Mouse (Mus musculus): ENCODE results near the gene Gm37240.
A peak's percentile ranks its signal among the peaks of the same experiment; 100 is the strongest.
"Not testable (repeated sequence)": the region's sequence is repeated elsewhere in the genome, so short reads cannot be mapped to it uniquely, and the experiment has no call there.

The Gm37240 gene

GRCm38 (mm10) chr3:85573216-85573863 lies 314.0 kb downstream of the Gm37240 start:
- DNase-seq (ENCODE audit: low spot score): no peak

- DNase-seq (ENCODE audit: low spot score): not testable (repeated sequence)
Measured at GRCm38 (mm10) chr3:85572502-85572901, 314.8 kb downstream of the Gm37240 start.

DNA sequence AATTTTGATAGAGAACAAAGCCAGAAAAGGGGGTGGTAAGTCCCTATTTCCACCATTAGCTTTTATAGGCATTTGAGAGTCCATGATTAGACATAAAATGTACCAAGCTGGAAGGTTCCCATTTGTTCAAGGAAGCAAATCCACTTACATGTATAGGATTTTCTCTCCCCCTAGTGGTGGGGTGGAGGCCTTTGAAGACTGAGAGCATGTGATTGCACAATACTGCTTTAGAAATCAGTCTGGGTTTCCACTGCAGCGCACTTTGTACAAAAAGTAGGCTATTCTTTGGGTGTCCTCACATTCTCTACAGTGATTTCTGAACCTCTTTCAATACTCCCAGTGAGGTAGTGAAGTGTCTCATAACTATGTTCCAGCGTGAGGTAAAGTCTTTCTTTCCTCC lies 316.0 kb downstream of the Gm37240 start:
- DNase-seq (ENCODE audit: low spot score): no peak

- DNase-seq (ENCODE audit: low spot score): no peak
Measured at GRCm38 (mm10) chr3:85564603-85565002, 322.7 kb downstream of the Gm37240 start.

- DNase-seq (ENCODE audit: low spot score): no peak
Measured at GRCm38 (mm10) chr3:85553731-85554277, 333.5 kb downstream of the Gm37240 start.

- DNase-seq (ENCODE audit: low spot score): no peak
Measured at GRCm38 (mm10) chr3:85551352-85551751, 336.0 kb downstream of the Gm37240 start.

DNA sequence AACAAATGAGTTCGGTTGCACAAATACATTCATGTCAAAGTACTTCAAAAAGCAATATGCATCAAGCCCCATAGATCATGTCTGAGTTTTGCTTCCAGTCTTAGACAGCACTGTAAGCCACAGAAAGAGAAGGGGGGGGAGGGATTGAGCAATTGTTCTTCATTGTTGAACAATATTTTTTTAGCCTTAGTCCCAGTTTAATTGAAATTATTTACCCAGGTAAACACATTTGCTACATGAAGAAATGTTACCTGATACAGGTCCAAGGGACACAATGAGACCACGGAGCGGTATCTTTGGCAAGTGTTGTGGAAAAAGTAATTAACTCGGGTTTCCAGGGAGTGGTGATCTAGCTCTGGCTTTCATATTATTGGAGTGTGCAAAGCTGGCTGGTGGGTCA lies 337.0 kb downstream of the Gm37240 start:
- DNase-seq (ENCODE audit: low spot score): no peak

DNA sequence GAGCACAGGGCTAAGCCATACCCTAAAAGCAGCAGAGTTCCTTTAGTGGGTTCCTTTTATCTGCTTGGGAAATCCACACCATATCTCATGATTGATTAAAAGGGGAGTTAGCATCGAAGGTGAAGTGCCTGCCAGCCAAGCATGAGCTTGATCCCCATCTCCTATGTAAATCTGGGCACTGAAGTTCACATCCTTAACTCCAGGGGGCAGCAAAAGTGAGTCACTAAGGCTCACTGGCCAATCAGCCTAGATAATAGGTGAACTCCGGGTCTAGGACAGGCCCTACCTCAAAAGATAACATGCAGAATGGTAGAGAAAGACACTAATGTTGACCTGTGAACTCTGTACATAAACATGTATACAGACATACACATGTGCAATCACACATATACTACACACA lies 343.7 kb downstream of the Gm37240 start:
- peak; percentile 47 for DNase-seq (ENCODE audit: low spot score)

- DNase-seq (ENCODE audit: low spot score): no peak
Measured at GRCm38 (mm10) chr3:85542765-85543164, 344.6 kb downstream of the Gm37240 start.

GRCm38 (mm10) chr3:85535621-85536520 lies 351.4 kb downstream of the Gm37240 start:
- no peak for DNase-seq (ENCODE audit: low spot score)

DNA sequence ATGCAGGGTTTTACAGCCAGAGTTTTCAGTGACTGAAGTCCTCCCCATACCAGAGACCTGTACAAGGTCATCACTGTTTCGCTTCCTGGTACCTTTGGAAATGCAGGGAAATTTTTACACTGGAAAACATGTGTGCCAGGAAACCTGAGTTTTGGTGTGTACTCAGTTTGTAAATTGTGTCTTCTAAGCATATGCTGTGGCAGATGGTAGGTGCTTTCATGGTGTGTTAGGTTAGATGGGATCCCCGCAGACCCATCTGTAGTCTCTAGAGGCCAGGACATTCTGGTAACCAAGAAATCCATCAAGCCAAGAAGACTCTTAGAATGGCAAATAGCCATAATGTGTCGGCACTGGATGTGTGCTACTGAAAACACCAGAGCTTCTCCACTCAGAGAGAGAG lies 352.3 kb downstream of the Gm37240 start:
- no peak for DNase-seq (ENCODE audit: low spot score)

- no peak for DNase-seq (ENCODE audit: low spot score)
Measured at GRCm38 (mm10) chr3:85532376-85532775, 354.9 kb downstream of the Gm37240 start.

DNA sequence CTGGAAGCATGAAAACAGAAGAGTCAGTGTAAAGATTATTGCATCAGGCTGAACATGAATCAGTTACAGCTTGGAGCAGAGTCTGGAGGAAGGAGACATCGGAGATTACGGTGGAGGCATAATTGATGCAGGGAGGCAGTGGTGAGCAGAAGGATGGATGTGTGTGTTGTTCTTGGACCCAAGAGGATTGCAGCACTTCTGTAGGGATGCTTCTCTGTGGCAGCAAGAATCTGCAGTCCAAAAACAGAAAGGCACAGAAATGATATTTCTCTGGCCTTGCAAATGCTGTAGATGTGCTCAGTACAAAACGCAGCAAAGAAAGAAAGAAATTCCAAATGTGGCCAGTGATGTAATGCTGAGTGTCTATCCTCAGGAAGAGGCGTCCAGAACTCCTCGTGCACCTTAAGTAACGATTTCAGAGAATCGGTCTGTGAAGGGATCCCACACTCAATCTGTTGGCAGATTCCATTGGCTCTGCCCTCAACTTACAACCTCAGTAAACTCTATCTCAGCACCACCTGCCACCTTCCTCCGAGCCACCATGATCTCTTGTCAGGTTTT lies 356.6 kb downstream of the Gm37240 start:
- no peak for DNase-seq (ENCODE audit: low spot score)

GRCm38 (mm10) chr3:85521311-85521907 lies 365.9 kb downstream of the Gm37240 start:
- DNase-seq (ENCODE audit: low spot score): no peak

DNA sequence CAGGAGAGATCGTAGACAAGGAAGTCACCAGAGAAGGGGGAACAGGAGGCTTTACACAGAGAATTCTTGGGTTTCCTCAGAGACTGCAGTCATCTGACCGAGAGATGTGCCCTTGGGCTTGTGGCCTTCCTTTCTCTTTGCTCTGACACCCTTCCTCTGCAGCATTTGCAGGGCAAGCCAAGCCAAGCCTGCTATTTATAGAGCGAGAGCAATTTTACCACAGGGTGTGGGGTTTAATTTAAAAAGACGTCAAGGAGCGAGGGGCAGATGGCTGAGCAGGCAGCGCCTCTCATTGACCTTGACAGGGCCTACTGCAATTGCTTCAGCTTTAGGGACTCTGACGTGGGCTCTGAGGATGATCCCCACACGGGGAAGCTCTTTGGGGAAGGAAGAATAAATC lies 368.6 kb downstream of the Gm37240 start:
- DNase-seq (ENCODE audit: low spot score): no peak

GRCm38 (mm10) chr3:85518072-85518471 lies 369.2 kb downstream of the Gm37240 start:
- no peak for DNase-seq (ENCODE audit: low spot score)

GRCm38 (mm10) chr3:85516739-85517396 lies 370.4 kb downstream of the Gm37240 start:
- DNase-seq (ENCODE audit: low spot score): no peak

- no peak for DNase-seq (ENCODE audit: low spot score)
Measured at GRCm38 (mm10) chr3:85514700-85515099, 372.6 kb downstream of the Gm37240 start.

DNA sequence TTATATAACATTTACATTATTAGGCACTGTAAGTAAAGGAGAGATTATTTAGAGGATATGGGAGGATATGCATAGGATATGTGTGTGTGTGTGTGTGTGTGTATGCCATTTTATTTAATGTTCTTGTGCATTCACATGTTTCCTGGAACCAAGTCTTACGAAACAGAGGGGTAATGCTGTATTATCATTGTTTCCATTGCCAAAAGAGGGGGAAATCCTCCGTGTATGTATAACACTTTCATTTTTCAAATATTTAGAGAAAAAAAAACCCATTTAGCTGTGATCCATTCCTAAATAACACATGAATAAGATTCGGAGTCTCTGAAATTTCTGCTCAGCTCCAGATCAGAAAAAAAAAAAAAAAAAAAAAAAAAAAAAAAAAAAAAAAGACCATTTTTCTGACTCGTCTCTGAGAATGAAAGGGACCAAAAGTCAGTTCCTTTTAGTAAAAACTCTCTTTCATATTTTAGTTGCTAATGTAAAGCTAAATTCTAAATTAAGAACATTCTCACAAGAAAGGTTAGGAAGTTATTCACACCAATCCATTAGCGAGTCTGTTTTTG lies 378.5 kb downstream of the Gm37240 start:
- DNase-seq (ENCODE audit: low spot score): no peak

DNA sequence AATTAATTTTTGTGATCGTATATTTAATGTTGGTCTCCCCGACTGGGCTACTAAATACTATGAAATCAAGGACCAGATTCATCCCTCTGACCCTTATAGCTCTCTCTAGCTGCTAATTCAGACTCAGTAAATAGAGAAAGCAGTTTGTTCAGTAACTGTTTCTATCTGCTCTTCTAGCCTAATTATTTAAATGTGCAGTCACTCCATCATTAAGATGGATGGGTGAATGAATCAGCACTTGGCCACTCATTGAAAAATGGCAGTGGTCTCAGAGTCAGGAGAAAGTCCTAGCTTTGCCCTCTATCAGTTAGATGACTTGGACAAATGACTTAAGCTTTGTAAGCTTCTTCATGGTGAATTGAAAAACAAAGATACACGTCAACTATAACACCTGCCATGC lies 387.2 kb downstream of the Gm37240 start:
- DNase-seq (ENCODE audit: low spot score): no peak

DNA sequence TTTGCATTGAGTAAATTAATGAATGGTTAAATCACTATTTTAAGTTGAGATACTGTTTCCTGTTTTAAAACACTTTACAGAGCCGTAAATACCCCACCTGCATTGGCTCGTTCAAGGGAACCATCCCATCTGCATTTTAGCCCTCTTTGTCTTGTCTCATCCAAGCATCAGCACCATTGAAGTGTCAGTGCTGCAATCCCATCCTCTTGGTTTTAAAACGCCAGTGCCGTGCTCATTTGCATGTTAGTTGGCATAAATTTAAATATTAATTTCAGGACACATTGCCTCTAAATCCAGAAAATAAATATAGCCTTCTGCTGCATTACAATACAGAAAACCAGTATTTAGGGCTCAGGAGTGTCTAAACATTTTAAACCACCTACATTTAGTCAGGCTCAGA lies 391.2 kb downstream of the Gm37240 start:
- DNase-seq (ENCODE audit: low spot score): no peak

- no peak for DNase-seq (ENCODE audit: low spot score)
Measured at GRCm38 (mm10) chr3:85493796-85494195, 393.5 kb downstream of the Gm37240 start.

Data from testis, postnatal 10 days (tissue).